Mouse (Mus musculus): Measurements from ENCODE around the gene Gimap4.

- TF ChIP-seq POLR2A (IDR thresholded peaks at IDR 0.05; ENCODE audit: low read depth, low read length), result no peak
- no peak for TF ChIP-seq CTCF (IDR thresholded peaks at IDR 0.05; ENCODE audit: extremely low read depth, insufficient read depth, insufficient read length, insufficient replicate concordance)
Observed at GRCm38 (mm10) chr6:48702146-48702545, 17.8 kb downstream of the Gimap4 start.
